Mouse (Mus musculus): ENCODE measurements around the gene Prss56.
A peak's percentile ranks its signal among the peaks of the same experiment; 100 is the strongest.

The Prss56 gene

GRCm38 (mm10) chr1:87183013-87183412 lies at the start of gene Prss56:
Gene Prss56 (plus strand): TSS chr1:87183313.
- no peak for DNase-seq (ENCODE audit: low read depth, low spot score)

DNA sequence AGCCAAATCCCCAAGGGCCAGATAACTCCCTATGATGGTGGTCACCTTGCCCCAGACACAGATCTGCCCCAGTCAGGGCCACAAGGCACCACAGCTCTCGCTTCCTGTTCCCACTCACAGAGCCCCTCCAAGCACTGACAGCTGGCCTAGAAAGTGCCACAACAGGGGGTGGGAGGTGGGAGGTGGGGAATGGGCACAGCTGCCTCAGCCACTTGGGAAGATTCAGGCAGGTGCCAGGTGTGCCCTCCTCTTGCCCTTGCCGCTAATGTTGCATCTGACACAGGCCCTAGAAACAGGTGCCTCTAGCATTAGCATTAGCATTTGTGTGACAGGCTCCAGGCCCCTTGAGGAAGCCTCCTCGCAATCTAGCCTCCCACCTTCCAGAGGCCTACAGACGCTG lies 41.6 kb upstream of the Prss56 start:
- DNase-seq (ENCODE audit: low read depth, low spot score): no peak

DNA sequence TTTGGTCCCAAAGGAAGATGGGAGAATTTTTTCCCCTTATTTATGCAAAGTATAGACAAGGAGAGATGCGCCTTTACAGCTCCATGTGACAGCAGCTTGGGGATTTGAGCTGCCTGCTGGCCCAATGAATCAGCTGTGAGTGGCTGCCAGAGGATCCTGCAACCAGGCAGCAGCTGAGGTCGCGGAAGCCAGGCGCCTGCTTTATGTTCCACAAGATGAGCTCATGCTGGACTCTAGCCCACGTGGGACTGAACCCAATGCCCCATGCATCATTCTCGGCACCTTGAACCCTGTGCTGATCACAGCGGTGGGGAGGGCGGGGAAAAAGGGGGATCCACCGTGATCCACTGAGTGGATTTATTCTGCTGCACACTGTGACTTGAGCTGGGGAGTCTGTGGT lies 40.7 kb upstream of the Prss56 start:
- DNase-seq (ENCODE audit: low read depth, low spot score): peak; percentile 56

- no peak for DNase-seq (ENCODE audit: low read depth, low spot score)
Observed at GRCm38 (mm10) chr1:87143141-87143540, 40.0 kb upstream of the Prss56 start.

DNA sequence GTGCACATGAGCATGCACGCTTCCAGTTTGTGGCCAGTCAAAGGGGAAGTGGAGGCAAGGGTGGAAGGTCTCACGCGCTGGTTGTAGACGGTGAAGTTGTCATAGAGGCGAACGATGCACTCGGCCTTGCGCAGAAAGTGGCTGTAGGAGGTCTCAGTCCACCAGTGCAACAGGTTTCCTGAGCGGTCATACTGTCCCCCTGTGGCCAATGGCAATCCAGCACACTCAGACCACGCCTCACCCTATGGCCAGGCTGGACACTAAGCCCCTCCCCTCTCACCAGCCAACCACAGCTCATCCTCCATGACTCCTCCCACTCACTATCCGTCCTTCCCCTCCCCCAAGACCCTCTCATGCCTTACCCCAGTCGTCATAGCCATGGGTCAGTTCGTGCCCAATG lies 33.7 kb upstream of the Prss56 start:
- DNase-seq (ENCODE audit: low read depth, low spot score): no peak

DNA sequence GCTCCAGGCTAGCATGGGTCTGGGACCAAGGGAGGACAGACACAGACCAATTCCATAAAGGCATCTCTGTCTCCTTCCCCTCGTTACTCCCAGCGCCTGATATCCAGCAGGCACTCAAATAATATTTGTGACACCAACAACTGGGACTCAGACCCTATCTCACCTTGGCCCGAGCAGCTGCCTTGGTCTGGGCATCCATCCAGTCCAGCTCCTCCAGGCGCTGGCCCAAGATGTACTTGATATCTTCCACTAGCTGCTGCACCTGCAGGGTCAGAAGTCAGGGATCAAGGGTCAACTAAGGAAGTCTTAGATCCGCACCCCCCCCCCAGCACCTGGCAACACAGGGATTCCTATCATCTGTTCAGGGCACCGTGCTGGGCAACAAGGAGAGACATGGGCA lies 31.8 kb upstream of the Prss56 start:
- no peak for DNase-seq (ENCODE audit: low read depth, low spot score)

GRCm38 (mm10) chr1:87153776-87154500 lies 29.2 kb upstream of the Prss56 start:
- DNase-seq (ENCODE audit: low read depth, low spot score): no peak

DNA sequence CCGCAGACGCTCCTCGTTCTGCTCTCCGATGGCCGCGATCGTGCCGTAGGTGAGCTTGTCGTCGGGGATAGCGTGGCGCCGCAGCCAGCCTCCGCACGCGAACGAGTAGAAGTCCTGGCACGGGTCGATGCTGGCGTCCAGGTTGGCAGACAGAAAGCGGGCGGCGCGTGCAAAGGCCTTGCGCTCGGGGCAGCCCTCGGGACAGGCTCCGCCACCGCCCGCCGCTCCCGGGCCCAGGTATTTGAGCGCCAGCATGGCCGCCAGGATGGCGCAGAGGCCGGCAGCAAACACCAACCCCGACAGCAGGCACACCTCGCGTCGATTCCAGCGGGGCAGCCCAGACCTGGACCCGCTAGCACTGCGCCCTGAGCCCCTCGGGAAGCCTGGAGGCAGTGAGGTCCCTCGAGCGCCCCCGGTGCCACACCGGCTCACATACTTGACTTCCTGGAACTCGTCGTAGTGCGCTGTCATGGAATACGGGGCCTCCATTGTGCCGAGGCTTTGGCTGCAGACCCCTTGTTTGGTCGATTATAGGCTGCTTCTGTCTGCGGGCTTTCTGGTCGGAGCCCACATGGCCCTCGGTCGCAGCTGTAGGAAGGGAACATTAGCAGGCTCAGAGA lies 28.5 kb upstream of the Prss56 start:
- no peak for DNase-seq (ENCODE audit: low read depth, low spot score)

GRCm38 (mm10) chr1:87155531-87156198 lies 27.4 kb upstream of the Prss56 start:
- DNase-seq (ENCODE audit: low read depth, low spot score): peak; percentile 40

DNA sequence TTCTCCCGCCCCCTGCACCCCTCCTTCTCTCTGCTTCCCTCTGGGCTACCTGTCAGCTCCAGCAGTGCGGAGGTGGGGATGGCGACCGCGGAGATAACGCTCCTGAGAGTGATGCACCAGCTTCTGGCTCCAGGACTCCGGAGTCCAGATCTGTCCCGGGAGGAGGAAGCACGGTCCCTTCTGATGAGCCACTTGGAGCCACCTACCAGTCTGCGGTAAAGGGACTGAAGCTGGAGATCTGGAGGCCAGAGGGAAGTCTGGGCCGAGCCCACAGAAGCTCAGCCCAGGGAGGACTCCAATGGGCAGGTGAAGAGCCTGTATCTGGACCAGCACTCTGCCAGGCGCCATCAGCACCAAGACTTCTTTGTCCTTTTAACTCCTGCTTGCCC lies 26.9 kb upstream of the Prss56 start, which contains the start of gene Ecel1:
Gene Ecel1, minus strand, starts transcription at position 323 of the 389 bp plus-strand sequence.
- peak; percentile 15 for DNase-seq (ENCODE audit: low read depth, low spot score)

GRCm38 (mm10) chr1:87159396-87159795 lies 23.7 kb upstream of the Prss56 start:
- no peak for DNase-seq (ENCODE audit: low read depth, low spot score)

- no peak for DNase-seq (ENCODE audit: low read depth, low spot score)
Observed at GRCm38 (mm10) chr1:87164164-87164795, 18.8 kb upstream of the Prss56 start.

DNA sequence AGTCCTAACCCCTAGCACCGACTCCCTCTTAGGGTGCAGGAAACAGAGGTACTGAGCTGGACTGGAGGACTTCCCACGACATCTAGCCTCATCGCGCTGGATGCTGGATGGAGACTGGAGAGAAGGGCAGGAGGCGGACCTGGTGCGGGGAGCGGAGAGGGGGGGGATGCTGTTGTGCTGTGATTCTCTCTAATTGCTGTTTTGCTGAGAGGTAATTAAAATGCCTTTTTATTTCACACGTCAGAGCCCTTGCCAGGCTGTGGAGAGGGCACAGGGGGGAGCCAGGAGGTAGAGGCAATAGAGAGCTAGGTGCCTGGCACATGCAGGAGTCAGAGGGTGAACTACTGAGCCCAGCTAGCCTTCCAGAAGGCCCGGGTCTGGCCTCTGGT lies 18.3 kb upstream of the Prss56 start:
- no peak for DNase-seq (ENCODE audit: low read depth, low spot score)

DNA sequence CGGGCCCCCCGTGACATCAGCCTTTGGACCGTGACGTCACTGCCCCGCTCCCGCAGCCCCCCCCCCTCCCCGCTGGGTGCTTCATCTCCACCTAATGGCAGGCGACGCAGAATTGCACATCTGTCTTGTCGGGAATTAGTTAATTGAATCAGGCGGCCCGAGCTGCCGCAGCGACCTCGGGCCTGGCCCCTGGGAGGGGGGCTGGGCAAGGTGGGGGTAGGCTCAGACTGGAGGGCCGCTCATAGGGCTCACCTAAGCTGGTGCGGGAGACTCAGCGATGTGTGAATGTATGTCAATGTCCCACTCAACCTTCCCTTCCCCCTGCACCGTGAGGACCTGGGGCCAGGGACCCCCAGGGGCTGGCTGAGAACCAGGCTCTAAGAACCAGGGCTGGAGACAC lies 12.7 kb upstream of the Prss56 start:
- no peak for DNase-seq (ENCODE audit: low read depth, low spot score)

- peak; percentile 42 for DNase-seq (ENCODE audit: low read depth, low spot score)
Observed at GRCm38 (mm10) chr1:87171312-87171711, 11.8 kb upstream of the Prss56 start.

- no peak for DNase-seq (ENCODE audit: low read depth, low spot score)
Observed at GRCm38 (mm10) chr1:87172316-87172715, 10.8 kb upstream of the Prss56 start.

DNA sequence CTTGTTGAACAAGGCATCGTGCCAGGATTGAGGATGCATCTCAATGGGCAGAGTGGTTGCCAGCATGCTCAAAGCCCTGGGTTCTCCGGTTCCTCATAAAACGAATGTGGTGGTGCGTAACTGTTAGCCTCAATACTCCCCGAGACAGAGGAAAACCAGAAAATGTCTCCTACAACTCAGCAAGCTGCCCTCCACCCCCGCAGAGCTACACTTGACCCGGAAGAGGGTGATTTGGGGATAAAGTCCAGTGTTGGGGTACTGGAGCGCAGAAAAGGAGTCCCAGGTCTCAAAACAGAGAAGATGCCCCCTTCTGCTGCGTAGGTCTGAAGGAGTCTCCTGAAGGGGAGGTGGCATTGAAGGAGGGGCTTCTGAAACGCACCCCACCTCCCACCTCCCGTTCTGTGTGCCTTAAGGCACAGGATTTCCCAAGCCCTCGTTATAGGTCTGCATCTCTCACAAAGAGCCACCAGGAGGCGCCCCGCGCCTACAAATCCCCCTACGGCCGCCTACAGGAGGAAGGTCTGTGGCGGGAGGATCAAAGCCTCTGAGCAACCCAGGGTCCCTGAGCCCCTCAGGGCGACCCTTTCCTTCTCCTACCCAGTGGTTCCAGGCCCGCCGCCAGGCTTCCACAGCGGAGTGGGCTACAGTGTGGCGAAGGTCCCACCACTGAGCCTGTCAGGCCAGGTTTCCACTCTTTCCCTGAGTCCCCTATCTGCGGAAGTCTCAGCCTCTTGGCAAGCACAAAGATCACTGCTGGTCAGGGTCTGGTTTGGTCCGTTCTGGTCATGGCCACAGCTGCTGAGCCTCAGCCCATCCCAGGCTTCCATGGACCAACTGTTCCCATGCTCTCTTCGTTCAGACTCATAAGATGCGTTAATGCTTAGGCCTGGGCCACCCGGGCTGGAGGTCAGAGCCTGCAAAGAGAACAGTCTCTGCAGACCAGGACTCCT lies 8.8 kb upstream of the Prss56 start:
- peak; percentile 58 for DNase-seq (ENCODE audit: low read depth, low spot score)

DNA sequence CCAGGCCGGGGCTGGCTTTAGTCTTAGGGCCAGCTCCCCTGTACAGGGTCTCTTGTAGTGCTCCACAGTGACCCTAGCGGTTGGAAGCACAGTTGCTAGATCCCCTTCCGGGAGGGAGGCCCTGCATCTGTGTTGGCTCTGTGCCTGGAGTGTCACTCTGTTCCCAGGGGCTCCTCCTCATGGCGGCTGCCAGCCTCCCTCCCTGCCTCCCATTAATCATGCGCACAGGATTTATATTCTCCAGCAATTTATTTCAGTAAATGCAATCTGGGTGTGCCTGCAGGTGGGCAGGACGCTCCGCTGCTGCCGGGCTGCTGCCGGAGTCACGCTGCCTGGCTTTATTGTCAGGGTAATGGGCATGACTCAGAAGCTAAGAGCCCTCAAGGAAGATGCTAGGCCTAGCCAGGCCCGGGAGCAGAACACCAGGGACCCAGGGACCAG lies 7.2 kb upstream of the Prss56 start:
- DNase-seq (ENCODE audit: low read depth, low spot score): peak; percentile 85

GRCm38 (mm10) chr1:87180896-87181295 lies 2.2 kb upstream of the Prss56 start:
- DNase-seq (ENCODE audit: low read depth, low spot score): peak; percentile 81

GRCm38 (mm10) chr1:87183998-87184750 lies 1.1 kb downstream of the Prss56 start:
- DNase-seq (ENCODE audit: low read depth, low spot score): no peak
